Mouse (Mus musculus) hindbrain, postnatal 0 days (tissue): Measurements from ENCODE around the gene Npw. TPM values are rescaled to one million over a fixed set of nuclear protein-coding genes. Genes with fewer than 3 reads are reported as not detected.

Experiments
- ATAC-seq: fragments of 200-750 bp; cut with Nextera tagmentation; 2 replicates; pipeline ENCODE4 v1.8.0; 2017; ENCODE audit warnings: mild to moderate bottlenecking, moderate TSS enrichment, moderate library complexity
- DNase-seq: peaks from one replicate; pipeline ENCODE4 v3.0.0-alpha.2; 2015; ENCODE audit warnings: low spot score
- H3K27ac ChIP-seq: fragments of 300-500 bp; sonication (generic); 2 replicates; pipeline ENCODE4 v1.5.1; 2014; ENCODE audit warnings: mild to moderate bottlenecking
- H3K27me3 ChIP-seq: fragments of 300-500 bp; sonication (generic); 2 replicates; pipeline ENCODE4 v1.6.1; 2014; ENCODE audit warnings: low read length, mixed read lengths; ENCODE audit not compliant: insufficient read depth
- H3K36me3 ChIP-seq: fragments of 300-500 bp; sonication (generic); 2 replicates; pipeline ENCODE4 v1.6.1; 2014; ENCODE audit warnings: low read length, mixed read lengths; ENCODE audit not compliant: insufficient read depth
- H3K4me1 ChIP-seq: fragments of 300-500 bp; sonication (generic); 2 replicates; pipeline ENCODE4 v1.6.1; 2014; ENCODE audit warnings: antibody characterized with exemption, low read length, mixed read lengths; ENCODE audit not compliant: insufficient read depth
- H3K4me2 ChIP-seq: fragments of 300-500 bp; sonication (generic); 2 replicates; pipeline ENCODE4 v1.6.1; 2014; ENCODE audit warnings: low read depth, mild to moderate bottlenecking, low read length, moderate library complexity, mixed read lengths
- H3K4me3 ChIP-seq: fragments of 300-500 bp; sonication (generic); 2 replicates; pipeline ENCODE4 v1.5.1; 2014; ENCODE audit warnings: low read length
- H3K9ac ChIP-seq: fragments of 300-500 bp; sonication (generic); replicated peaks from 2 replicates; pipeline ENCODE4 v1.6.1; 2014; ENCODE audit warnings: mild to moderate bottlenecking, low read length, moderate library complexity, mixed read lengths
- H3K9me3 ChIP-seq: fragments of 300-500 bp; sonication (generic); 2 replicates; pipeline ENCODE4 v1.6.1; 2016; ENCODE audit warnings: low read length, mixed read lengths
- CTCF ChIP-seq: IDR thresholded peaks from 2 replicates; pipeline ENCODE4 v1.5.1; 2016; ENCODE audit warnings: antibody characterized with exemption, control low read depth, low read depth
- WGBS: fragments of 180-500 bp; shearing (Covaris S2); extraction: QIAGEN DNeasy Blood & Tissue Kit; methylation state at CpG from one replicate; pipeline ENCODE4 v1.1.7; 2014; 5-methylcytosine and 5-hydroxymethylcytosine counted together
- polyA plus RNA-seq: library from polyadenylated mRNA; unstranded; fragments of >200 nt; fragmentation: Nextera tagmentation; extraction: Ambion mirVana; gene quantifications from 2 replicates; pipeline ENCODE4 v1.2.1, GENCODE M21; 2015
- total RNA-seq: library from RNA; depleted of rRNA; stranded (reverse); fragments of >200 nt; gene quantifications from 2 replicates; pipeline ENCODE4 v1.2.3, GENCODE M21; 2014

The Npw gene
- total and polyA plus RNA-seq, 2 experiments from 2014 or later: 0.65 to 0.78 TPM

GRCm38 (mm10) chr17:24698715-24699114 is 40.5 kb upstream of the Npw start:
- DNase-seq: no peak
- Histone ChIP-seq H3K9ac (no peak overlapping the region), H3K4me1 (peaks cover 5% of the 10 kb centered on the region), H3K27me3 (no peaks in the 10 kb centered on the region), H3K27ac (no peak overlapping the region), H3K4me3 (no peak overlapping the region), H3K9me3 (no peaks in the 10 kb centered on the region), H3K4me2 (no peak overlapping the region), H3K36me3 (peaks cover 28% of the 10 kb centered on the region)
- TF ChIP-seq CTCF: no peak
- ATAC-seq: no peak
- 63% methylated on average over 9 of the region's 9 CpGs for WGBS

- Histone ChIP-seq H3K4me2 (no peak overlapping the region), H3K27me3 (no peaks in the 10 kb centered on the region), H3K9me3 (no peaks in the 10 kb centered on the region), H3K9ac (no peak overlapping the region), H3K4me3 (no peak overlapping the region), H3K27ac (no peak overlapping the region), H3K36me3 (peaks cover 30% of the 10 kb centered on the region), H3K4me1 (peaks cover 5% of the 10 kb centered on the region)
- no peak for TF ChIP-seq CTCF
- ATAC-seq: no peak
- WGBS: 19% methylated on average over 5 of the region's 5 CpGs
- DNase-seq: no peak
Measured at GRCm38 (mm10) chr17:24697985-24698384, 39.7 kb upstream of the Npw start.

DNA sequence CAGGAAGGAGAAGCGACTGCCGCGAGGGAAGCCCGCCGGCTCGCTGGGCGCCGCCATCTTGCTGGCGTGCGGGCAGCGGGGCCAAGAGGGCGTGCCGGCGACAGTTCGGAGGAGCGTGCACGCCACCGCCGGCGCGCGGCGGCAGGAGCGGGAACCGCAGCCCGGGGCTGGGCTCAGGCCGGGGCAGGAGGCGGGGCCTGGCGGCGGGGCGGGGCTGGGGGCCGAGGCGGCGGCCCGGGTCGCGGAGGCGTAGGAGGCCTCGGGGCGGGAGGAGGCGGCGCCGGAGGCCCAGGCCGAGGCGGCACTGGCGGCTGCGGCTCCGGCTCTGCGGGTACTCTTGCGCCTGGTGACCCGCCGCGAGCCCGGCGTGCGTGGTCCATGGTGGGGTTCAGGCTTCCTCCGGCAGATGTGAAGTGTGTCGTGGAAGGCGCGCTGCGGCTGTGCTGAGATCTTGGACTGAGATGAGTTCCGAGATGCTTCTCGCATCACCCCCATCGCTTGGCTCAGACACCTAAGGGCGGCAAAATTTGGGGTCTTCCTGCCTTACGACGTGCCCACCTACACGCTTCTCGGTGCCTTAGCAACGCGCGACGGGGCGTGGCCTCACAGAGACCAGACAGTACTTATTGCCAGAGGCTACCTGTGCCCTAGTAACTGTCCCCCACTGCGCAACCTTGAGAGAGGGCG is 37.9 kb upstream of the Npw start, which contains the start of the genes Gfer and Noxo1:
Gene Gfer, minus strand, starts transcription at position 146 of the 687 bp plus-strand sequence.
Gene Noxo1, plus strand, starts transcription at position 224 of the 687 bp plus-strand sequence.
- Histone ChIP-seq H3K4me2 (peak within 1 kb of the TSS; percentile 83), H3K27ac (peak within 1 kb of the TSS; percentile 91), H3K9ac (peak within 1 kb of the TSS; percentile 73), H3K36me3 (peaks cover 24% of the 10 kb centered on the region), H3K27me3 (no peaks in the 10 kb centered on the region), H3K4me1 (peaks cover 5% of the 10 kb centered on the region), H3K9me3 (no peaks in the 10 kb centered on the region), H3K4me3 (peak within 1 kb of the TSS; percentile 77)
- ATAC-seq (peak; percentile 91), DNase-seq (peak; percentile 94)
- TF ChIP-seq CTCF: no peak
- WGBS: under 1% methylated on average over 62 of the region's 76 CpGs

GRCm38 (mm10) chr17:24695326-24696010 is 37.2 kb upstream of the Npw start:
- no peak for DNase-seq
- 9% methylated on average over 47 of the region's 51 CpGs for WGBS

GRCm38 (mm10) chr17:24692385-24692784 is 34.1 kb upstream of the Npw start:
- Histone ChIP-seq H3K4me3 (no peak overlapping the region), H3K4me2 (no peak overlapping the region), H3K9ac (no peak overlapping the region), H3K36me3 (0 out of 2 replicates have a peak, but pooled peaks cover 8% of the 10 kb centered on the region), H3K27me3 (no peaks in the 10 kb centered on the region), H3K27ac (no peak overlapping the region), H3K4me1 (peaks cover 10% of the 10 kb centered on the region), H3K9me3 (no peaks in the 10 kb centered on the region)
- WGBS: 86% methylated on average over 5 of the region's 5 CpGs
- TF ChIP-seq CTCF: no peak
- DNase-seq (no peak), ATAC-seq (no peak)

More at GRCm38 (mm10) chr17:24695326-24696010, 37.2 kb upstream of the Npw start:
- peaks cover 5% of the 10 kb centered on the region for H3K4me1 ChIP-seq
- ATAC-seq: peak; percentile 39; the same call in 1 of the 2 replicates
- H3K4me3 ChIP-seq: peak overlapping the region; percentile 77
- TF ChIP-seq CTCF: no peak
- no peaks in the 10 kb centered on the region for H3K9me3 ChIP-seq
- H3K4me2 ChIP-seq: peak overlapping the region; percentile 83
- H3K9ac ChIP-seq: peak overlapping the region; percentile 73
- no peaks in the 10 kb centered on the region for H3K27me3 ChIP-seq
- peaks cover 17% of the 10 kb centered on the region; the same call in 1 of the 2 replicates for H3K36me3 ChIP-seq
- H3K27ac ChIP-seq: peak overlapping the region; percentile 91

DNA sequence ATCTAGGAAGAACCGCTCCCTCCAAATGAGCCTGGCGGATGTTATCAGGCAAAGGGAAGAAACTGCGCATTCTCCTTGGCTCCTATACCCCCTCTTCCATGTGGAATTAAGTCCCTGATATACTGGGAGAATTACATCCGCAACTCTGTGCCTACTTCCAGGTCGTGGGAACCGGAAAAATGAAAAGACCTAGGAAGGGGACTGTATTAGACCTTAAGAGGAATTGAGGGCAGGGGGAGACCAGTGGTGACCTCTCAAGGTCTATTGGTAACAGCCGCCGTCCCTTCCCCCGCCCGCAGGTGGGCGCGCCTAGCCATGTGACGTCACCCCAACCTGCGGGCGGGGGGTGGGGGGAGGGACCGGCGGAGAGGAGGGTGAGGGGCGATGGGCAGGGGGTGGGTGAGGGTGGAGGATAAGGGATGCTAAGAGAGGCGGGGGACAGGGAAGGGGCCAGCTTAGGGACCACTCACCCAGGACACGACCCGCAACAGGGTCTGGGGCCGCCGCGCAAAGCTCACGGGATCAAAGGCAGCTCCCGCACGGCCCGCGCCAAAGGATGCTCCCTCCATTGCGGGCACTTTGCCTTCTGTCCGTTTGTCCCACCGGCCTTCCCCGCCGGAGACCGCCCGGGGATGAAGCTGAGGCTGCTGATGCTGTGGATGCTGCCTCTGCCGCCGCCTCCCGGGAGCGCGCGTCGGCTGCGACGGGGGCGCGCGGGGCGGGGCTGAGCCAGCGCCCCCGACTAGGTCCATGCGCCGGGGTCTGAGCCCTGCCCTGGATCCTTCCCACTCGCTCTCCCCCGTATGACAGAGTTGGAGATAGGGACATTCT is 31.2 kb upstream of the Npw start, which contains the start of gene Syngr3:
Gene Syngr3, minus strand, starts transcription at position 705 of the 831 bp plus-strand sequence.
- H3K36me3 ChIP-seq: 0 out of 2 replicates have a peak, but pooled peaks cover 8% of the 10 kb centered on the region
- under 1% methylated on average over 48 of the region's 55 CpGs for WGBS
- H3K4me1 ChIP-seq: peaks cover 8% of the 10 kb centered on the region; the same call in 1 of the 2 replicates
- no peak for TF ChIP-seq CTCF
- H3K9ac ChIP-seq: peak within 1 kb of the TSS; percentile 89
- H3K4me2 ChIP-seq: peak within 1 kb of the TSS; percentile 74
- peak within 1 kb of the TSS; percentile 92 for H3K27ac ChIP-seq
- ATAC-seq (peak; percentile 76), DNase-seq (peak; percentile 78)
- H3K4me3 ChIP-seq: peak within 1 kb of the TSS; percentile 74
- H3K9me3 ChIP-seq: no peaks in the 10 kb centered on the region
- no peaks in the 10 kb centered on the region for H3K27me3 ChIP-seq
